Mouse (Mus musculus): ENCODE results near the gene Plxdc1.

GRCm38 (mm10) chr11:98030701-98031442 lies 44.6 kb upstream of the Plxdc1 start:
- TF ChIP-seq CTCF (IDR thresholded peaks at IDR 0.05; ENCODE audit: insufficient read depth, low read depth, low read length) (no peak), POLR2A (IDR thresholded peaks at IDR 0.05; ENCODE audit: insufficient read depth, low read depth, low read length) (no peak)
